Mouse (Mus musculus) spleen, adult 2 months (tissue): ENCODE data around the gene Zswim5.

Experiments used
- CTCF ChIP-seq: fragments of 200-500 bp; IDR thresholded peaks from 2 replicates; pipeline ENCODE4 v1.5.1; 2011; ENCODE audit warnings: mild to moderate bottlenecking, inconsistent platforms; ENCODE audit not compliant: insufficient read depth, insufficient read length, insufficient replicate concordance; ENCODE audit errors: extremely low read depth
- POLR2A ChIP-seq: fragments of 200-500 bp; IDR thresholded peaks from 2 replicates; pipeline ENCODE4 v1.6.1; 2011; ENCODE audit warnings: low read depth, low read length, inconsistent platforms

GRCm38 (mm10) chr4:116976503-116976902, 99.3 kb downstream of the Zswim5 start:
- TF ChIP-seq CTCF, result no peak
- no peak for TF ChIP-seq POLR2A
